Mouse (Mus musculus) heart, embryonic 16.5 days (tissue): ENCODE measurements at regions not wholly inside any gene's neighbourhood (a gene's known extent, or its start where the extent isn't known, plus 50 kb on each side); places are given as distances from the start of the nearest gene placed in this dataset.

Source experiments
- ATAC-seq: fragments of 200-750 bp; cut with Nextera tagmentation; replicated peaks from 2 replicates; pipeline ENCODE4 v1.8.0; 2017; ENCODE audit warnings: moderate number of reproducible peaks; ENCODE audit not compliant: insufficient read depth, low FRiP score; ENCODE audit errors: extremely low read depth
- H3K27ac ChIP-seq: fragments of 300-500 bp; sonication (generic); 2 replicates; pipeline ENCODE4 v1.5.1; 2014; ENCODE audit warnings: mild to moderate bottlenecking, low read length, control low read depth, moderate library complexity
- H3K27me3 ChIP-seq: fragments of 300-500 bp; sonication (generic); 2 replicates; pipeline ENCODE4 v1.6.1; 2014; ENCODE audit warnings: low read length, mixed read lengths; ENCODE audit not compliant: control insufficient read depth, insufficient read depth
- H3K36me3 ChIP-seq: fragments of 300-500 bp; sonication (generic); 2 replicates; pipeline ENCODE4 v1.6.1; 2014; ENCODE audit not compliant: control insufficient read depth, insufficient read depth
- H3K4me1 ChIP-seq: fragments of 300-500 bp; sonication (generic); 2 replicates; pipeline ENCODE4 v1.6.1; 2014; ENCODE audit warnings: low read length, mixed read lengths; ENCODE audit not compliant: control insufficient read depth, insufficient read depth
- H3K4me2 ChIP-seq: fragments of 300-500 bp; sonication (generic); 2 replicates; pipeline ENCODE4 v1.6.1; 2014; ENCODE audit warnings: low read depth, mild to moderate bottlenecking, control low read depth, low read length
- H3K4me3 ChIP-seq: fragments of 300-500 bp; sonication (generic); 2 replicates; pipeline ENCODE4 v1.5.1; 2014; ENCODE audit warnings: mild to moderate bottlenecking, control low read depth, low read length
- H3K9ac ChIP-seq: fragments of 300-500 bp; sonication (generic); 2 replicates; pipeline ENCODE4 v1.6.1; 2014; ENCODE audit warnings: low read length, control low read depth
- H3K9me3 ChIP-seq: fragments of 300-500 bp; sonication (generic); replicated peaks from 2 replicates; pipeline ENCODE4 v1.6.1; 2016; ENCODE audit warnings: low read length; ENCODE audit not compliant: control insufficient read depth
- WGBS: fragments of 180-500 bp; shearing (Covaris S2); extraction: QIAGEN DNeasy Blood & Tissue Kit; methylation state at CpG from one replicate; pipeline ENCODE4 v1.1.7; 2014; 5-methylcytosine and 5-hydroxymethylcytosine counted together

GRCm38 (mm10) chr13:107872137-107872536 is 172.1 kb upstream of the Smim15 start:
- 66% methylated on average over 10 of the region's 10 CpGs for WGBS
- Histone ChIP-seq H3K4me3 (no peak overlapping the region), H3K4me1 (no peaks in the 10 kb centered on the region), H3K36me3 (no peaks in the 10 kb centered on the region), H3K9ac (no peak overlapping the region), H3K27me3 (no peaks in the 10 kb centered on the region), H3K9me3 (no peaks in the 10 kb centered on the region), H3K27ac (no peak overlapping the region), H3K4me2 (no peak overlapping the region)
- ATAC-seq, result no peak

DNA sequence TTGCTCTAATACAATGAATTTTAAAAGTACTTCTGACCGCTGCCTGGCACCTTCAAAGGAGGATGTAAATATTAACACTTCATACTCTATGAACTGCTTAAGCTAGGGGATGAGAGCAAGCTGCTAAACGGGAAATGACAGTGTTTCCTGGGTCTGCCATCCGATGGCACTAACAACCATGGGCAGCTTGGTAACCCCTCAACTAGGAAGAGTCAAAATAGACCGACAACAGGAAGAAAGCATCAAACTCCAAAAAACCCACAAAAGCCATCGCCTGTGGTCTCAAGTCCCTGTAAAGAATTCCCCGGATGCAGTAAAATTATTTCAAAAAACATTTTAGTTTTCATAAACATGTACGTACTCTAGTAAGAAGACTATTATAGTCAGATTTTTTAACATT is 175.3 kb upstream of the Smim15 start:
- no peaks in the 10 kb centered on the region for H3K36me3 ChIP-seq
- H3K9ac ChIP-seq, result no peak overlapping the region
- H3K27me3 ChIP-seq, result no peaks in the 10 kb centered on the region
- H3K4me2 ChIP-seq, result no peak overlapping the region
- no peak overlapping the region for H3K4me3 ChIP-seq
- no peaks in the 10 kb centered on the region for H3K4me1 ChIP-seq
- no peak overlapping the region for H3K27ac ChIP-seq
- 72% methylated on average over 7 of the region's 7 CpGs for WGBS
- H3K9me3 ChIP-seq, result no peaks in the 10 kb centered on the region
- ATAC-seq, result no peak

GRCm38 (mm10) chr13:107866825-107867224 is 177.4 kb upstream of the Smim15 start:
- Histone ChIP-seq H3K4me2 (no peak overlapping the region), H3K36me3 (no peaks in the 10 kb centered on the region), H3K4me3 (no peak overlapping the region), H3K9me3 (no peaks in the 10 kb centered on the region), H3K27ac (no peak overlapping the region), H3K9ac (no peak overlapping the region), H3K27me3 (no peaks in the 10 kb centered on the region), H3K4me1 (peaks cover 14% of the 10 kb centered on the region)
- ATAC-seq, result no peak
- WGBS, result 81% methylated on average over 4 of the region's 4 CpGs

GRCm38 (mm10) chr13:107862793-107863654 is 181.2 kb upstream of the Smim15 start:
- Histone ChIP-seq H3K4me1 (peaks cover 23% of the 10 kb centered on the region), H3K27ac (no peak overlapping the region), H3K4me3 (no peak overlapping the region), H3K27me3 (no peaks in the 10 kb centered on the region), H3K4me2 (no peak overlapping the region), H3K9me3 (no peaks in the 10 kb centered on the region), H3K36me3 (no peaks in the 10 kb centered on the region), H3K9ac (no peak overlapping the region)
- 47% methylated on average over 11 of the region's 11 CpGs for WGBS
- ATAC-seq, result no peak

DNA sequence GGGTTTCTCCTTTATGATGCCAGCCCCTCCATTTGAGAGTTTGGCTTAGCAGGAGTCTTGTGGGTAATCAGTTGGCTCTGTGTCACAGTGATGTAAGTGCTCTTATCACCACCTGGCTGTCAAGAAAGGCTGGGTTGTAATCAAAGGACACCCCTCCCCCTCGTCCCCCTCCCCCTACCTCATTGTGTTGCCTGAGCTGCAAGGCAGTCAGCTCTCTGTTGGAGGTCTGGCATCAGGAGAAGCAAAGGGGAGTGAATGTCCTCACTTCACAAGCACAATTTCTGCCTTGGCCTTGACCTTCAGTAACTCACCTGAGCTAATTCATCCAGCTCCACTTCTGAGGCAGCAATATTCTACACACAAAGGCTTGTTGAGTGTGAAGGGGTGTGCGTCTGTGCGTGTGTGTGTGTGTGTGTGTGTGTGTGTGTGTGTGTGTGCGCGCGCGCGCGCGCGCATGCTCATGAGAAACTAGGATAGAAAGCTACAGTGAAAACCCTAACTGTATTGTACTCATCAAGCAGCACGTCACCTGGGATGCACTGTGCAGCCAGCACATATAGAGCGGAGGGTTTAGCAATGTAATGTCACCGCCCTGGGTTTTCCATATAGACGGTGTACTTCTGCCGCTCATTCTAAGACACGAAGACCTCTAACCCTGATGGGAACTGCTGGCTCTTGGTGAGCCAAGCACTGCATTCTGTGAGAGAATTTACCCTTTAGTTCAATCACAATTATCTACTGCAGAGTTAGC is 182.7 kb upstream of the Smim15 start:
- H3K9ac ChIP-seq, result no peak overlapping the region
- H3K27ac ChIP-seq, result no peak overlapping the region
- H3K36me3 ChIP-seq, result no peaks in the 10 kb centered on the region
- no peaks in the 10 kb centered on the region for H3K9me3 ChIP-seq
- WGBS, result 61% methylated on average over 17 of the region's 17 CpGs
- no peak; the same call in 1 of the 2 replicates for ATAC-seq
- H3K4me3 ChIP-seq, result no peak overlapping the region
- H3K4me1 ChIP-seq, result peaks cover 23% of the 10 kb centered on the region
- no peaks in the 10 kb centered on the region for H3K27me3 ChIP-seq
- no peak overlapping the region for H3K4me2 ChIP-seq

DNA sequence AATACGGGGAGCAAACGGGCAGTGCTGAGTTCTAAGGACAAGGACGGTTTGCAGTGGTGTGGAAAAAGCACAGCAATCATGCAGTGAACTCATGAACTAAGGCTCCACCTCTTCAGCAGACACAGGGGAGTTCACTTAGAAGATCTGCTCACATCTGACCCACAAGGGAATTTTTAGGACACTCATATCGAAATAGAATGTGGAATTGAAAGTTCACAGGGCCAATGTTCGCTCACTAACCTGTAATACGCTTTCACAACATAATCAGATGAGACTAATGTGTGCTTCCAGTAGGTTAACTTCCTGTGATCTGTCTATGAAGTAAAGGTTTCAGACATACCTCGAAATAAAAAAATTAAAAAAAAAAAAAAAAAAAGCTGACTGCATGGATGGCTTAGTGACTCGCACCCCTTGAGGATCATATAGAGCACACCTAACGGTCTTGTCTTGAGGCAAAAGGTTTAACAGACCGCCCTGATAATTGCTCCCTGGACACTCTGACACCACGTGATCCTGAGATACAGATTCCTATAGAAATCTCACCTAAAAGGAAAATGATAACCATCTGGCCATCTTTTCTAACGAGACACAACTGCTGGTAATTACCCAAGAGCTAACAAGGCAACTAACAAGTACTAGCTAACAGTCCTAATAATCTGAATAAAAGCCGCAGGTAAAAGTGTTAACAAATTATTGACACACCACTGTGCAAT is 187.0 kb upstream of the Smim15 start:
- ATAC-seq, result no peak
- Histone ChIP-seq H3K9ac (no peak overlapping the region), H3K27ac (no peak overlapping the region), H3K4me3 (no peak overlapping the region), H3K27me3 (no peaks in the 10 kb centered on the region), H3K36me3 (no peaks in the 10 kb centered on the region), H3K4me2 (no peak overlapping the region), H3K4me1 (peaks cover 11% of the 10 kb centered on the region), H3K9me3 (no peaks in the 10 kb centered on the region)
- 82% methylated on average over 13 of the region's 13 CpGs for WGBS

DNA sequence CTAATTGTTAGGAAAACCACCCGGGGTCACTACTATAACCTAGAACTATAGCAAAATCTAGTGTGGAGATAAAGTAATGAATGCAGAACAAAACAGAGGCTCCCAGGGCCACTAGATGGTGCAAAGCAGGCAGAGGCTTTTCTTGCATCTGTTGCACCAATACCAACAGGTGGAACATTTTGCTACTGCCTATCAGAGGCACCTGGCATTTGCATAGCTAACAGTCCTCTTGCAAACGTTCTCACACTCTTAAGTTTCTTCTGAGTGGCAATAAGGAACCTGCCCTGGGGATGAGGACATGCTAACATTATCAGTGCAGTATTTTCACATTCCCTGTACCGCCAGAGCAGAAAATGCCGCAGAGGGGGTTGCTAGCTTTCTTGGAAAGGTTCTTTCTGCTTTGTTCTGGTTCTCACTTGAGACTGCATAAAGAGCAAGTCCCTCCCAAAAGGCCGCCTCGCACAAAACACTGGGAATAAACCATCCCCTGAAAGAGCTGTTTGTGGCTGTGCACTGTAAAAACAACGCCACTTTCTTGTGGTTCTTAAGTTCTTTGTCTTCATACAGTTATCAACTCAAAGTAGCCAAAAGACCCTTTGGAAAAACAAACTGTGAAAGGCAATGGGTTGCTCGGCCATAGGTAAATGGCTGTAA is 193.2 kb upstream of the Smim15 start:
- ATAC-seq, result no peak
- Histone ChIP-seq H3K36me3 (no peaks in the 10 kb centered on the region), H3K9me3 (no peaks in the 10 kb centered on the region), H3K4me3 (no peak overlapping the region), H3K4me2 (no peak overlapping the region), H3K9ac (no peak overlapping the region), H3K27me3 (no peaks in the 10 kb centered on the region), H3K4me1 (peaks cover 23% of the 10 kb centered on the region), H3K27ac (no peak overlapping the region)
- 63% methylated on average over 8 of the region's 8 CpGs for WGBS

DNA sequence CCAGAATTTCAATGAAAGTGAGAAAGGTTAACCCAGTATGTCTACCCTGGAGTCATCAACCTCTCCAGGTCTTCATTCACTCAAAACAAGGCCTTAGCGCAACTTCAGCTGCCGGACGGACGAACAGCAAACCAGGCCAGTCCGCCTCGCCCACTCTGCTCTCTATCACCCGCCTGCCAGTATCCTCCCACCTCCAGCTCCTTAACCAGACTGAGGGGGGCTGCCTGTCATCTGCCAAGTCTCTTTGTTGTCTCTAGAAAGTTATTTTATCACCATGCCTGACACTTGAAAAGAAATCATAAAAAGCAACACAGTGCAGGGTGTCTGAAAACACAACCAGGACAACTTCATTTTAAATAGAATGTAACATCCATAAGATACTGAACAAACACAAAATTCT is 195.4 kb upstream of the Smim15 start:
- H3K4me3 ChIP-seq, result no peak overlapping the region
- no peak for ATAC-seq
- H3K4me1 ChIP-seq, result peaks cover 29% of the 10 kb centered on the region
- H3K9me3 ChIP-seq, result no peaks in the 10 kb centered on the region
- H3K4me2 ChIP-seq, result no peak overlapping the region
- no peaks in the 10 kb centered on the region for H3K27me3 ChIP-seq
- no peaks in the 10 kb centered on the region for H3K36me3 ChIP-seq
- 56% methylated on average over 7 of the region's 7 CpGs for WGBS
- H3K27ac ChIP-seq, result no peak overlapping the region
- no peak overlapping the region for H3K9ac ChIP-seq
